Mouse (Mus musculus): ENCODE measurements around the gene Blm. TPM values are rescaled to one million over a fixed set of nuclear protein-coding genes. Genes with fewer than 3 reads are reported as not detected.

Blm gene
- polyA plus RNA-seq, 1 experiment from 2014 or later: 29.7 TPM

GRCm38 (mm10) chr7:80495210-80495609 is 39.7 kb downstream of the Blm start:
- Histone ChIP-seq H3K27me3 (no peaks in the 10 kb centered on the region), H3K4me2 (no peak overlapping the region), H3K4me1 (replicated peaks) (peaks cover 39% of the 10 kb centered on the region), H3K9ac (no peak overlapping the region), H3K27ac (no peak overlapping the region), H3K36me3 (peaks cover 77% of the 10 kb centered on the region), H3K4me3 (replicated peaks) (no peak overlapping the region), H3K9me3 (replicated peaks) (no peaks in the 10 kb centered on the region)
- DNase-seq (no peak), ATAC-seq (ENCODE audit: low read depth) (no peak)
- WGBS (ENCODE audit: insufficient replicate concordance): 22% methylated on average over 6 of the region's 6 CpGs

DNA sequence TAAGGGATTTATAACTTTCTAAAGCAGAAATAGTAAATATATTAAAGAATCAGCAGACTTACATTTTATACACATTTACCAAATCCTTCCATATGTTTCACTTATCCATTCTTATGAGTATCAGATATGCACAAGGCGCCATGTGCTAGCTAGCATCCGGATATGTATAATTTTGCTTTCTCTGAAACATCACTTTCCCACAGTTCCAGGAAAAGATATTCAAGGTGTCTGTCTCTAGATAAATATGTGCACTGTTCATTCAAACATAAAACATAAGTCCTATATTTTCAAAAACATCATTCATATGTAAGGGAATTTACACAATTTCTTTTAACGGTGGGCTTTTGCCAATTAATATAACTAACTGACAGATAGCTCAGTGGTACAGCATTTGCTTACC is 42.9 kb downstream of the Blm start:
- Histone ChIP-seq H3K4me1 (replicated peaks) (peaks cover 30% of the 10 kb centered on the region), H3K27ac (peak overlapping the region; percentile 60), H3K27me3 (no peaks in the 10 kb centered on the region), H3K9ac (no peak overlapping the region), H3K36me3 (peaks cover 80% of the 10 kb centered on the region), H3K9me3 (replicated peaks) (no peaks in the 10 kb centered on the region), H3K4me2 (no peak overlapping the region), H3K4me3 (replicated peaks) (no peak overlapping the region)
- DNase-seq (no peak), ATAC-seq (ENCODE audit: low read depth) (no peak)
- WGBS (ENCODE audit: insufficient replicate concordance): 57% methylated on average over 3 of the region's 3 CpGs

GRCm38 (mm10) chr7:80491086-80491485 is 43.8 kb downstream of the Blm start:
- Histone ChIP-seq H3K9me3 (replicated peaks) (no peaks in the 10 kb centered on the region), H3K9ac (peak overlapping the region; percentile 34; the same call in 1 of the 2 replicates), H3K36me3 (peaks cover 72% of the 10 kb centered on the region), H3K27me3 (no peaks in the 10 kb centered on the region), H3K4me2 (peak overlapping the region; percentile 41), H3K4me1 (replicated peaks) (peaks cover 30% of the 10 kb centered on the region), H3K4me3 (replicated peaks) (no peak overlapping the region), H3K27ac (peak overlapping the region; percentile 60)
- ATAC-seq (ENCODE audit: low read depth): peak; percentile 98
- peak; percentile 65 for DNase-seq
- WGBS (ENCODE audit: insufficient replicate concordance): 27% methylated on average over 3 of the region's 3 CpGs

- Histone ChIP-seq H3K36me3 (peaks cover 67% of the 10 kb centered on the region), H3K4me2 (no peak overlapping the region), H3K27me3 (no peaks in the 10 kb centered on the region), H3K9me3 (replicated peaks) (no peaks in the 10 kb centered on the region), H3K4me1 (replicated peaks) (peaks cover 32% of the 10 kb centered on the region), H3K27ac (peak overlapping the region; percentile 60), H3K4me3 (replicated peaks) (no peak overlapping the region), H3K9ac (no peak overlapping the region)
- 93% methylated on average over 2 of the region's 2 CpGs for WGBS (ENCODE audit: insufficient replicate concordance)
- DNase-seq: no peak
- ATAC-seq (ENCODE audit: low read depth): no peak
These were observed 44.6 kb downstream of the Blm start for GRCm38 (mm10) chr7:80490351-80490750.

- DNase-seq: no peak
- Histone ChIP-seq H3K4me3 (replicated peaks) (no peak overlapping the region), H3K9me3 (replicated peaks) (no peaks in the 10 kb centered on the region), H3K9ac (no peak overlapping the region), H3K27me3 (no peaks in the 10 kb centered on the region), H3K36me3 (peaks cover 58% of the 10 kb centered on the region), H3K27ac (no peak overlapping the region), H3K4me2 (no peak overlapping the region), H3K4me1 (replicated peaks) (peaks cover 32% of the 10 kb centered on the region)
- ATAC-seq (ENCODE audit: low read depth): no peak
- WGBS (ENCODE audit: insufficient replicate concordance): 67% methylated on average over 1 of the region's 1 CpGs
These were observed 45.5 kb downstream of the Blm start for GRCm38 (mm10) chr7:80489445-80489844.

DNA sequence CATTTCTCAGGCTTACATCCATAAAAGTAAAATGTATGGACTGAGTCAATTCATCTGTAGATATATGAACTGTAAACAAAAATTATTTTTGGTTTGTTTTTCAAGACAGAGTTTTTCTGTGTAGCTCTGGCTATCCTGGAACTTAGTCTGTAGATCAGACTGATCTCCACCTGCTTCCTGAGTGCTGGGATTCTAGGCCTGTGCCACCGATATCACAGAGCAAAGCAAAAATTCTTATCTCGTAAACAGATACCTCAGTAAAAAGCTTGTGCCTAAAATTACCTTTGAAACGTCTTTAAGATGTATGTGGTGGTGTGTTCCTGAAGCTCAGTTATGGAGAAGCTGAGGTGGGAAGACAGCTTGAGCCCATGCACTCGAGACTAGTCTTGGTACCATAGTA is 47.7 kb downstream of the Blm start:
- DNase-seq: no peak
- H3K4me1 ChIP-seq (replicated peaks): peaks cover 27% of the 10 kb centered on the region
- H3K4me3 ChIP-seq (replicated peaks): no peak overlapping the region
- H3K9me3 ChIP-seq (replicated peaks): no peaks in the 10 kb centered on the region
- no peak overlapping the region for H3K9ac ChIP-seq
- H3K27ac ChIP-seq: no peak overlapping the region
- H3K36me3 ChIP-seq: peaks cover 52% of the 10 kb centered on the region
- H3K27me3 ChIP-seq: no peaks in the 10 kb centered on the region
- H3K4me2 ChIP-seq: no peak overlapping the region
- ATAC-seq (ENCODE audit: low read depth): no peak
- 38% methylated on average over 4 of the region's 4 CpGs for WGBS (ENCODE audit: insufficient replicate concordance)

DNA sequence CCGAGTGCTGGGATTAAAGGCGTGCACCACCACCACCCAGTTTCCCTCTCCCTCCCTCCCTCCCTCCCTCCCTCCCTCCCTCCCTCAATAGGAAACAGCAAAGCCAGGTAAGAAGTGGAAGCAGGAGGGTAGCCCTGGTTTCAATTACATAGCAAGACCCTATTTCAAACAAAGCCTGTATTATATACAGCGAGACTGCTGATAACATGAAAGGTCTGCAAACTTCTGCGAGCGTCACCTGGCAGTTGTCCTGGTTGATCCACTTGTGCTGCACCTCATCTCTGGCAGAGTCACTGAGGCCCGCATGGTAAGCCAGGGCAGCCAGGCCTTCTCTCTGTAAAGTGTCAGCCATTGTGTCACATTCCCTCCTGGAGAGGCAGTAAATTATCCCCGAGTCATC is 54.8 kb downstream of the Blm start:
- Histone ChIP-seq H3K9ac (no peak overlapping the region), H3K9me3 (replicated peaks) (no peaks in the 10 kb centered on the region), H3K4me3 (replicated peaks) (no peak overlapping the region), H3K4me2 (no peak overlapping the region), H3K36me3 (peaks cover 76% of the 10 kb centered on the region), H3K27ac (no peak overlapping the region), H3K4me1 (replicated peaks) (no peaks in the 10 kb centered on the region), H3K27me3 (no peaks in the 10 kb centered on the region)
- ATAC-seq (ENCODE audit: low read depth): no peak
- 81% methylated on average over 7 of the region's 7 CpGs for WGBS (ENCODE audit: insufficient replicate concordance)
- no peak for DNase-seq

DNA sequence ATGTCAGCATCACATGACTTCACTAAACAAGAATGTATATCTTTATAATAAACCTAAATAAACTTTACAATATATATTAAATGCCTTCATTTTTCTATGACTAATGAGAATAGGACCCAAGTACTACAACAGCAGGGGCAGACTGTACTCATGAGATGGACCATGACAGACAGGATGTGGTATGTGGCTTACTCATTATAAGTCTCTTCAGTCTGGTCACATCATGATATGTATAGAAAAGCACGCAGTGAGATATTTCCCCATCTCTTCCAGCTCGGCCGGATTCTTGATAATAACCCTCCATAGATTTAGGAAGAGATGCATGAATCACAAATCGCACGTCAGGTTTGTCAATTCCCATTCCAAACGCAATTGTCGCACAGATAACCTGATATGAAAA is 61.1 kb downstream of the Blm start:
- H3K9me3 ChIP-seq (replicated peaks): no peaks in the 10 kb centered on the region
- H3K4me3 ChIP-seq (replicated peaks): no peak overlapping the region
- no peaks in the 10 kb centered on the region for H3K4me1 ChIP-seq (replicated peaks)
- WGBS (ENCODE audit: insufficient replicate concordance): 85% methylated on average over 7 of the region's 7 CpGs
- H3K9ac ChIP-seq: no peak overlapping the region
- H3K36me3 ChIP-seq: peaks cover 91% of the 10 kb centered on the region
- H3K27ac ChIP-seq: no peak overlapping the region
- ATAC-seq (ENCODE audit: low read depth) (no peak), DNase-seq (no peak)
- no peaks in the 10 kb centered on the region for H3K27me3 ChIP-seq
- no peak overlapping the region for H3K4me2 ChIP-seq

DNA sequence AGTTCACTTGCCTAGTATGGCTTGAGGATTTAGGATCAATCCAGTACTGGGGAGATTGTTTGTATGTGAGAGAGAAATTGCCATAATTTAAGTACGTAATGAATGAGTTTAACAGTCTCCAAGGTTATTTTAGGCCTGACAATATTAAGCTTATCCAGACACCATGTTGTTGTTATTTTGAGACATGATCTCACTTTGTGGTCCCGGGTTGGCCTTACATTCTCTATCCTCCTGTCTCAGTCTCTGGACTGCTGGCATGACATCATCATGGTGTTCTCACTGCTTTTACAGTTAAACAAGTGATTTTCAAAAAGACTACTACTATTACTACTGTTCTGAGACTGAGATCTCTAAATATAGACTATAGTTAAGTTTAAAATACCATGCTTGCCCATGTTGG is 66.1 kb downstream of the Blm start:
- Histone ChIP-seq H3K9me3 (replicated peaks) (no peaks in the 10 kb centered on the region), H3K27ac (no peak overlapping the region), H3K36me3 (peaks cover 91% of the 10 kb centered on the region), H3K27me3 (no peaks in the 10 kb centered on the region), H3K9ac (no peak overlapping the region), H3K4me3 (replicated peaks) (no peak overlapping the region), H3K4me1 (replicated peaks) (no peaks in the 10 kb centered on the region), H3K4me2 (no peak overlapping the region)
- DNase-seq (no peak), ATAC-seq (ENCODE audit: low read depth) (no peak)
- WGBS (ENCODE audit: insufficient replicate concordance): 82% methylated on average over 2 of the region's 2 CpGs

DNA sequence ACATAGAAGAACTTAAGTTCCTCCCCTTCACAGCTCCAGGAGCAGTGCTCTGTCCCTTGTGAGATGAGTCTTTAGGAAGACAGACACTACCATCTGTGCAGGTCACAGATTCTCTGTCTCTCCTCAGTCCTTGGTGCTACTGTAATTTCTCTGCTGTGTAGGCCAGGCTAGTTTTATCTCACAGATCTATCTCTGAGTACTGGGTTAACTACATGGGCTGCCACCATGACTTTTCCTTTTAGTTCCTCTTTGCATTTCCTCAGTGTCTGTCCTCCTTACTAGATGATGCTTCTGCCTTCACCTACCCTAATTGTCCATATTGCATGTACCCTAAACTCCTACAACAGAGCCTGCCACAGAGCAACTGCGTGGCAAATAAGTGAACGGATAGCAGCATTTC is 67.6 kb downstream of the Blm start:
- no peak for ATAC-seq (ENCODE audit: low read depth)
- no peak for DNase-seq
- Histone ChIP-seq H3K4me2 (no peak overlapping the region), H3K9ac (no peak overlapping the region), H3K36me3 (peaks cover 90% of the 10 kb centered on the region), H3K9me3 (replicated peaks) (no peaks in the 10 kb centered on the region), H3K27me3 (no peaks in the 10 kb centered on the region), H3K27ac (no peak overlapping the region), H3K4me3 (replicated peaks) (no peak overlapping the region), H3K4me1 (replicated peaks) (no peaks in the 10 kb centered on the region)
- 91% methylated on average over 2 of the region's 2 CpGs for WGBS (ENCODE audit: insufficient replicate concordance)

DNA sequence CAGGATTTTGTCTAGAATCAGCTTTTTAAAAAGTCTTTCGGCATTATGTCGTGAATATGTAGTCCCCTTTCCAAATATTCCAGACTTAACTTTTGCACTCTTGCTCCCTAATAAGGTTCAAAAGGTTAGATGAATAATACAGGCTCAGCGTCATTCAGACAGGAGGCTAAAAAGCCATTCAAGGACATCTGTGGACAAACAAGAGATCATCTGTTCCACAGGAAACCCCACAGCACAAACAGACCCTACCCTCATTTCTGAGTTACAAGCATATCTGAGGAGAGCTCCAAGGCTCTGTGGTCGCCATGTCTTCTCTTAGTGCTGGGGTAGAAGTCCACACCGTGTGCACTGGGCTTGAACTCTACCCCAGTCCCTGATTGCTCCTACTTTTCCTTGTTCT is 70.1 kb downstream of the Blm start:
- Histone ChIP-seq H3K4me3 (replicated peaks) (no peak overlapping the region), H3K4me1 (replicated peaks) (no peaks in the 10 kb centered on the region), H3K9ac (no peak overlapping the region), H3K36me3 (peaks cover 94% of the 10 kb centered on the region), H3K27ac (no peak overlapping the region), H3K27me3 (no peaks in the 10 kb centered on the region), H3K9me3 (replicated peaks) (no peaks in the 10 kb centered on the region), H3K4me2 (no peak overlapping the region)
- DNase-seq (no peak), ATAC-seq (ENCODE audit: low read depth) (no peak)
- 84% methylated on average over 5 of the region's 5 CpGs for whole genome bisulfite sequencing (ENCODE audit: insufficient replicate concordance)

- Histone ChIP-seq H3K27me3 (no peaks in the 10 kb centered on the region), H3K9me3 (replicated peaks) (no peaks in the 10 kb centered on the region), H3K9ac (no peak overlapping the region), H3K27ac (no peak overlapping the region), H3K4me2 (no peak overlapping the region), H3K4me1 (replicated peaks) (0 out of 2 replicates have a peak, but pooled peaks cover 12% of the 10 kb centered on the region), H3K36me3 (peaks cover 94% of the 10 kb centered on the region), H3K4me3 (replicated peaks) (no peak overlapping the region)
- DNase-seq: no peak
- whole genome bisulfite sequencing (ENCODE audit: insufficient replicate concordance): 91% methylated on average over 7 of the region's 7 CpGs
- no peak for ATAC-seq (ENCODE audit: low read depth)
These were observed 73.0 kb downstream of the Blm start for GRCm38 (mm10) chr7:80461891-80462290.

Data from liver, embryonic 13.5 days (tissue).